In genomic region chr14:28506376-28506831, GRCm38 (mm10) we compare ENCODE assay signal across 8 mouse cellular contexts. TPM values are rescaled to one million over a fixed set of nuclear protein-coding genes. Genes with fewer than 3 reads are reported as not detected.
A peak's percentile ranks its signal among the peaks of the same experiment; 100 is the strongest.
DNase-seq lines count a peak whose midpoint lies in the region; ATAC-seq lines count a peak whose summit lies in the region.

No protein-coding gene starts in this region.

- no peak for ATAC-seq in embryonic facial prominence, embryonic 15.5 days (ENCODE audit: insufficient number of reproducible peaks, low FRiP score, low TSS enrichment, low read depth)
- ATAC-seq in heart, embryonic 16.5 days (replicated peaks; ENCODE audit: extremely low read depth, insufficient read depth, low FRiP score) = no peak
- ATAC-seq in midbrain, embryonic 12.5 days (ENCODE audit: low FRiP score, low read depth) = peak; percentile 13; the same call in 1 of the 2 replicates

- H3K27ac ChIP-seq in embryonic facial prominence, embryonic 15.5 days (replicated peaks) = peak overlapping the region; percentile 99
- H3K27ac ChIP-seq in heart, embryonic 16.5 days (ENCODE audit: low read length) = peak overlapping the region; percentile 85
- H3K27ac ChIP-seq in midbrain, embryonic 12.5 days (replicated peaks) = peak overlapping the region; percentile 80; the same call in 1 of the 2 replicates

- H3K27me3 ChIP-seq in embryonic facial prominence, embryonic 15.5 days = no peaks in the 10 kb centered on the region
- peaks cover 27% of the 10 kb centered on the region for H3K27me3 ChIP-seq in heart, embryonic 16.5 days (ENCODE audit: control insufficient read depth, insufficient read depth, low read length)
- peaks cover 74% of the 10 kb centered on the region for H3K27me3 ChIP-seq in midbrain, embryonic 12.5 days

- H3K9me3 ChIP-seq in embryonic facial prominence, embryonic 15.5 days (replicated peaks) = no peaks in the 10 kb centered on the region
- H3K9me3 ChIP-seq in heart, embryonic 16.5 days (replicated peaks; ENCODE audit: control insufficient read depth, low read length) = no peaks in the 10 kb centered on the region
- no peaks in the 10 kb centered on the region for H3K9me3 ChIP-seq in midbrain, embryonic 12.5 days

- H3K9ac ChIP-seq in embryonic facial prominence, embryonic 15.5 days = peak overlapping the region; percentile 90
- H3K9ac ChIP-seq in heart, embryonic 16.5 days (ENCODE audit: low read length) = peak overlapping the region; percentile 83
- H3K9ac ChIP-seq in midbrain, embryonic 12.5 days (replicated peaks) = peak overlapping the region; percentile 61

- peaks cover 11% of the 10 kb centered on the region for H3K4me1 ChIP-seq in embryonic facial prominence, embryonic 15.5 days
- peaks cover 11% of the 10 kb centered on the region for H3K4me1 ChIP-seq in heart, embryonic 16.5 days (ENCODE audit: control insufficient read depth, insufficient read depth, low read length)
- H3K4me1 ChIP-seq in midbrain, embryonic 12.5 days = peaks cover 41% of the 10 kb centered on the region

- H3K36me3 ChIP-seq in embryonic facial prominence, embryonic 15.5 days = no peaks in the 10 kb centered on the region
- no peaks in the 10 kb centered on the region for H3K36me3 ChIP-seq in heart, embryonic 16.5 days (ENCODE audit: control insufficient read depth, insufficient read depth)
- no peaks in the 10 kb centered on the region for H3K36me3 ChIP-seq in midbrain, embryonic 12.5 days

- H3K4me2 ChIP-seq in embryonic facial prominence, embryonic 15.5 days (replicated peaks) = peak overlapping the region; percentile 76
- peak overlapping the region; percentile 90 for H3K4me2 ChIP-seq in heart, embryonic 16.5 days (ENCODE audit: low read depth, low read length)
- peak overlapping the region; percentile 91 for H3K4me2 ChIP-seq in midbrain, embryonic 12.5 days (replicated peaks)

- H3K4me3 ChIP-seq in embryonic facial prominence, embryonic 15.5 days (replicated peaks) = peak overlapping the region; percentile 75
- H3K4me3 ChIP-seq in heart, embryonic 16.5 days (ENCODE audit: low read length) = peak overlapping the region; percentile 79
- peak overlapping the region; percentile 52 for H3K4me3 ChIP-seq in midbrain, embryonic 12.5 days

- WGBS in embryonic facial prominence, embryonic 15.5 days = under 1% methylated on average over 29 of the region's 29 CpGs
- under 1% methylated on average over 29 of the region's 29 CpGs for WGBS in heart, embryonic 16.5 days
- WGBS in midbrain, embryonic 12.5 days = under 1% methylated on average over 29 of the region's 29 CpGs

- peak; percentile 15 for DNase-seq in right cerebral cortex, postnatal 14 days
- DNase-seq in right cerebral cortex, postnatal 36 days (ENCODE audit: low spot score in 2 of 2) = no peak
- peak; percentile 65 to 78 for DNase-seq in kidney, postnatal 25 days
- peak; percentile 58 for DNase-seq in urinary bladder, postnatal 25 days (ENCODE audit: low spot score)
- no peak for DNase-seq in spleen, adult 18-20 months

RNA-seq across cellular contexts. Expression of gene Wnt5a, which starts 1.9 kb away (rescaled TPM):
- 158 and 164 TPM in 2 replicates for polyA plus RNA-seq in embryonic facial prominence, embryonic 15.5 days (2015; fragmentation: Nextera tagmentation; extraction: Ambion mirVana)
- polyA plus RNA-seq in heart, embryonic 16.5 days (2015; fragmentation: Nextera tagmentation; extraction: Ambion mirVana) = 9.3 and 9.8 TPM in 2 replicates
- 19.3 and 22.5 TPM in 2 replicates for polyA plus RNA-seq in midbrain, embryonic 12.5 days (2016; fragmentation: Nextera tagmentation; extraction: Ambion mirVana)

Comparison
In these comparisons a context has a peak if more than half of its experiments do, and no peak if none do; other contexts are left out.
1. DNase-seq: peak in right cerebral cortex, postnatal 14 days (single experiment), kidney, postnatal 25 days (2 of 2) and urinary bladder, postnatal 25 days (single experiment); none in right cerebral cortex, postnatal 36 days (0 of 2) and spleen, adult 18-20 months (0 of 2).
2. Peak in every context shown above with its lines, with median percentiles within 50 percentile points of each other: H3K27ac ChIP-seq, H3K4me2 ChIP-seq, H3K4me3 ChIP-seq and H3K9ac ChIP-seq.